Mouse (Mus musculus): Measurements from ENCODE around the gene Usp4. TPM values are rescaled to one million over a fixed set of nuclear protein-coding genes. Genes with fewer than 3 reads are reported as not detected.

Gene Usp4
- total RNA-seq, 2 experiments from 2014 or later: 107 to 126 TPM

GRCm38 (mm10) chr9:108341139-108341475 is 6.5 kb upstream of the Usp4 start:
- no peak for DNase-seq (ENCODE audit: low spot score in 2 of 2)

DNA sequence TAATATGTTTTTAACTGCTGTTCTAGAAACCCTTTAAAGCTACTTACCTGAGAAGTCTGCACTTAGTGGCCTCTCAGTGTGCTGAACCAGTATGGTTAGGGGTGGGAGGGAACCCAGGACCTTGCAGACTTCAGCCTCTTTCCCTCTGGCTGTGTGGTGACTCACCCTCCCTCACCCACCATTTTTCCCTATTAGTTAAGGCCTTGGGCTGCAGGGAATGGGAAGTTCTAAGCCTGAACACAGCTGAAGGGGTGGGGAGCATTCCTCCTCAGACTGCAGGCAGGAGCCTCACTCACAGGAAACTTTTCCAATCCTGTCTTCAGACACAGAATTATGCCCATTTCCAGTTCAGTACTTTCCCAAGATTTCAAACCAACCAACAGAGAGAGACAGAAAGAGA is 5.9 kb upstream of the Usp4 start:
- DNase-seq (ENCODE audit: low spot score in 2 of 2): peak in 1 of 2 experiments; percentile 30

- DNase-seq (ENCODE audit: low spot score in 2 of 2): peak in 1 of 2 experiments; percentile 33
These were observed 5.3 kb upstream of the Usp4 start for GRCm38 (mm10) chr9:108342301-108342831.

- no peak for DNase-seq (ENCODE audit: low spot score in 2 of 2)
These were observed 4.3 kb upstream of the Usp4 start for GRCm38 (mm10) chr9:108343331-108343730.

- DNase-seq (ENCODE audit: low spot score in 2 of 2): no peak
These were observed 3.8 kb upstream of the Usp4 start for GRCm38 (mm10) chr9:108343835-108344234.

GRCm38 (mm10) chr9:108344471-108344870 is 3.2 kb upstream of the Usp4 start:
- no peak for DNase-seq (ENCODE audit: low spot score in 2 of 2)

DNA sequence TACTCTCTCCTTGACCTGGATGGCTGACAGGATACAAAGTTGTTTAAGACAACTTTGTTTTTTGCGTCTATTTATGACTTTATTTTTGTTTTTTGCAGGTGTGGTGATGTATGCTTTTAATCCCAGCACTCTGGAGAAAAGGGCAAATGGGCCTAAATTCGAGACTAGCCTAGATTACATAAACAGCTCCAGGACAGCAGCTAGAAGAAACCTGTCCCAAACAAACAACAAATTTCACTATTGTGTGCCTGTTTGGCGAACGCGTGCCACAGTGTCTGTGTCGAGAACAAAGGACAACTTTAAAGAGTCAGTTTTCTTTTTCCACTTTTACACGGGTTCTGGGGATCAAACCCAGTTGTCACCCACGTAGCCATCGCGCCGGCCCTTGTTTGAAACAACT is 629 bp upstream of the Usp4 start:
- DNase-seq (ENCODE audit: low spot score in 2 of 2): no peak

GRCm38 (mm10) chr9:108348290-108348680 is 632 bp downstream of the Usp4 start:
- DNase-seq (ENCODE audit: low spot score in 2 of 2): no peak

DNA sequence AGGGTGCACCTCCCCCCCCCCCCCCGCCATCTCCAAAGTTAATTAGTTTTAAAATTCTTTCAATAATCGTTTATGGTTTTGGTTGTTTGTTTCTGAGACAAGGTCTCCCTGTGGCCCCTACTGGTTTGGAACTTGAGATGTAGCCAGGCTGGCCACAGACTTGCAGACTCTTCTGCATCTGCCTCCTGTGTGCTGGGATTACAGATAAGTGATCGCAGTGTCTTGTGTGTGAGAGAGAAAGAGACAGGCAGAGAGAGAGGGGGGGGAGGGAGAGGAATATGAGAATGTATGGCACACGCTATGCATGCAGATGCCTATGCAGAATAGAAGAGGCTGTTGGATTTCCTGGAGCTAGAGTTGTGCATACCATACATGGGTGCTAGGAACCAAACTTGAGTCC is 2.1 kb downstream of the Usp4 start:
- no peak for DNase-seq (ENCODE audit: low spot score in 2 of 2)

DNA sequence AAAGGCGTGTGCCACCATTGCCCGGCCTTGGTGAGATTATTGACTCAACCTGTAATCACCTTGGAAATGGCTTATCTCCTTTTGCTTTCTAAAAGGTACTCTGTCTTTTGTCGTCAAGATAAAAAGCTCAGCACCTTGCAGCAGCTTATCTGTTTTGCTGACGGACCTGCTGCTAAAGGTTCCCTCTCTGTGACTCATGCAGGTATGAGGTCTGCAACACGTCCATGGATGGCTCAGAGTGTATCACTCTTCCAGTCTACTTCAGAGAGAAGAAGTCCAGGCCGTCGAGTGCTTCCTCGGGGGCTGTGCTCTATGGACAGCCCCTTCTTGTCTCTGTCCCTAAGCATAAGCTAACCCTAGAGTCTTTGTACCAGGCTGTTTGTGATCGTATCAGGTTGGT is 30.6 kb downstream of the Usp4 start:
- DNase-seq (ENCODE audit: low spot score in 2 of 2): no peak

GRCm38 (mm10) chr9:108378736-108379135 is 31.1 kb downstream of the Usp4 start:
- DNase-seq (ENCODE audit: low spot score in 2 of 2): no peak

GRCm38 (mm10) chr9:108379294-108379693 is 31.6 kb downstream of the Usp4 start:
- no peak for DNase-seq (ENCODE audit: low spot score in 2 of 2)

GRCm38 (mm10) chr9:108381382-108381781 is 33.7 kb downstream of the Usp4 start:
- no peak for DNase-seq (ENCODE audit: low spot score in 2 of 2)

DNA sequence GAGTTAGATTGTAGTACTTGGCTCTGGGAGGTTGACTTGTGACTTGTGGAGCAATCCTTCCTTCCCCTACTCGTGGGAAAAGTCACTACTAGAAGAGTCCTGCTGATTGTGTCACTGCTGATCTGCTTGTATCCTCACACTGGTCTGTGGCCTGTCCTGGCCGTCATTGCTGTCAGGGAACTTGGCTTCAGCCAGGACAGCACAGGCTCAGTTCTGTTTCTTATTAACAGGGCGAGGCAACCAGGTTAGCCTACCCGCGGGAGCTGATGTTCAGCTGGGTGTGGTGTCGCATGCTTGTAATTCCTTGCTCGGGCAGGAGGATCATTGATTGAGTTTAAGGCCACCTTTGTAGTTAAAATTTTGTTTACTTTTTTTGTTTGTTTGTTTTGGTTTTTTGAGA is 37.4 kb downstream of the Usp4 start:
- DNase-seq (ENCODE audit: low spot score in 2 of 2): no peak

DNA sequence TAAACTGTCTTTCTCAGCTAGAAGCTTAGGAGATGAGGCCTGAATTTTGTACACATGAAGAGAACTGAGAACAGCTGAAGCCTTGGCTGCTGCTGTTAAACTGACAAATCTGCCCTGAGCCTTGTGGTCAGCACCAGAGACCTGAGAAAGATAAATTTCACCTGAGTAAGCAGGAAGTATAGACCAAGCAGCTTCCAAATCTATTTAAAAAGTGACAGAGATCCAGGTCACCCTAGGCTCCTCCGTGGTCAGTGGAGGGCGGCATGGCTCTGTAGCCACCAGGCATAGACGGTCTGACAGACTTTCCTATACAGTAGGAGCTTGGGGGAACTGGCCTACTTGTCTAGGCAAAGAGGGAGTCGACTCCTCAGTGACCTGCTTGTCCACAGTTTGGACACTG is 39.2 kb downstream of the Usp4 start:
- DNase-seq (ENCODE audit: low spot score in 2 of 2): no peak

DNA sequence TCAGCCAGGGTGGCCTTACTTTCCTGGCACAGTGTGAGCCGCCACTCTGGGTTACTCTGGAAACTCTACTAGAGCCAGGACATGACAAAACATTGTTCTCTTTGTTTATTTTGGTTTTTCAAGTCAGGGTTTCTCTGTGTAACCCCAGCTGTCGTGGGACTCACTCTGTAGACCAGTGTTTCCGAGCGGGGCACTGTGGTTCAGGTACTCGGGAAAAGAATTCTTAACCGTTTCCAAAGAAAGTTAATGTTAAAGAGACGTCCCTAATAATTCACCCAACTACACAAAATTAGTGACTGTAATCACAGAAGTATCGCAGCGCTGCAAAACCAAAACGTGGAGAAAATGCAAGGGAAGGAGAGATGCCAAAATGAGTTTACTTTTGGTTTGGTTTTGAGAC is 40.9 kb downstream of the Usp4 start:
- no peak for DNase-seq (ENCODE audit: low spot score in 2 of 2)

- DNase-seq (ENCODE audit: low spot score in 2 of 2): no peak
These were observed 41.6 kb downstream of the Usp4 start for GRCm38 (mm10) chr9:108389220-108389619.

GRCm38 (mm10) chr9:108392676-108393075 is 45.0 kb downstream of the Usp4 start, which contains the start of gene 1700102P08Rik:
Gene 1700102P08Rik (plus strand): TSS chr9:108392805.
- DNase-seq (ENCODE audit: low spot score in 2 of 2): no peak

GRCm38 (mm10) chr9:108394191-108394590 is 46.5 kb downstream of the Usp4 start:
- no peak for DNase-seq (ENCODE audit: low spot score in 2 of 2)

GRCm38 (mm10) chr9:108395427-108395826 is 47.8 kb downstream of the Usp4 start:
- no peak for DNase-seq (ENCODE audit: low spot score in 2 of 2)

- no peak for DNase-seq (ENCODE audit: low spot score in 2 of 2)
These were observed 50.7 kb downstream of the Usp4 start for GRCm38 (mm10) chr9:108398324-108398723.

DNA sequence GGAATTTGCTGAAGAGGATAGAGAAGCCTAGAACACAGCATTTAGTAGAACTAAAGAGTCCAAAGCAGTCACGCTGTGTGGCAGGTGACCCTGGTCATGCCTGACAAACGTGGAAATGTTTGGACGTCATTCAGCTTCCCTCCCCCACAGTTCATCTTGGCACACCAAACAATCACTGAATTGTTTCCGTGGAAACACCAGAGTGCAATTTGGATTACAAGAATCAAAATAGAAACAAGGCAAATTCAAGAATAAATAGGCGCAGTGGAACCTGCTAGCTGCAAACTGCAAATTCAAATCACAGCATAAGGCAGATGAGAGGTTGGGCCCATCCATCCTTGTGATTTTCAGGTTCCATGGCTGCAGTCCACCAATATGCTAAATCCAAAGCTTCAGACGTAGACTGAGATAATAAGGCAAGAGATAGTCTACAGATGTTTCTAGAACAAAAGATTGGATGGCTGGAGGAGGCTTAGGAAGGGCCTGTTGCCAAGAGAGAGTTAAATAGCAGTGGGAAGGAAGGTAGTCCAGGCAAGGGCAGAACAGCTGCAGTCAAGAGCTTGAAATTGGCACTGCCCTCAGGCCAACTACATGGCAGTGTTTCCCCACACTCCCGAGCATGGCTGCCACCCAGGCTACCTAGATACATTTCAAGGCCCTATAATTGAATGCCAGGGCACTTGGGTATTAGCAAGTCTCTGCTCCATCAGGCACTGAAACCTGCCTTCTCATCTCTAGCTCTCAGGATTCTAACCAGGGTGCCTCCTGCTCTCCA is 53.7 kb downstream of the Usp4 start:
- DNase-seq (ENCODE audit: low spot score in 2 of 2): no peak

- DNase-seq (ENCODE audit: low spot score in 2 of 2): no peak
These were observed 55.4 kb downstream of the Usp4 start for GRCm38 (mm10) chr9:108403081-108403480.

Data from adrenal gland, adult 18-20 months (tissue).